Mouse (Mus musculus) forebrain, embryonic 15.5 days (tissue): ENCODE measurements around the gene Hnrnpdl. TPM values are rescaled to one million over a fixed set of nuclear protein-coding genes. Genes with fewer than 3 reads are reported as not detected.

Source experiments
- ATAC-seq: fragments of 200-750 bp; cut with Nextera tagmentation; replicated peaks from 2 replicates; pipeline ENCODE4 v1.8.0; 2017; ENCODE audit warnings: mild to moderate bottlenecking, moderate TSS enrichment, moderate library complexity
- H3K27ac ChIP-seq: fragments of 300-500 bp; sonication (generic); replicated peaks from 2 replicates; pipeline ENCODE4 v1.5.1; 2015; ENCODE audit warnings: mild to moderate bottlenecking, inconsistent platforms
- H3K27me3 ChIP-seq: fragments of 300-500 bp; sonication (generic); 2 replicates; pipeline ENCODE4 v1.6.1; 2015; ENCODE audit warnings: inconsistent platforms
- H3K36me3 ChIP-seq: fragments of 300-500 bp; sonication (generic); 2 replicates; pipeline ENCODE4 v1.6.1; 2015; ENCODE audit warnings: mild to moderate bottlenecking, inconsistent platforms
- H3K4me1 ChIP-seq: fragments of 300-500 bp; sonication (generic); 2 replicates; pipeline ENCODE4 v1.6.1; 2015; ENCODE audit warnings: inconsistent platforms
- H3K4me2 ChIP-seq: fragments of 300-500 bp; sonication (generic); replicated peaks from 2 replicates; pipeline ENCODE4 v1.6.1; 2015; ENCODE audit warnings: mild to moderate bottlenecking, inconsistent platforms
- H3K4me3 ChIP-seq: fragments of 300-500 bp; sonication (generic); 2 replicates; pipeline ENCODE4 v1.5.1; 2015; ENCODE audit warnings: mild to moderate bottlenecking, inconsistent platforms
- H3K9ac ChIP-seq: fragments of 300-500 bp; sonication (generic); replicated peaks from 2 replicates; pipeline ENCODE4 v1.6.1; 2015; ENCODE audit warnings: mild to moderate bottlenecking, inconsistent platforms
- H3K9me3 ChIP-seq: fragments of 300-500 bp; sonication (generic); 2 replicates; pipeline ENCODE4 v1.6.1; 2016; ENCODE audit warnings: inconsistent platforms
- WGBS: fragments of 180-500 bp; shearing (Covaris S2); methylation state at CpG from one replicate; pipeline ENCODE4 v1.1.7; 2015; ENCODE audit warnings: mixed read lengths; 5-methylcytosine and 5-hydroxymethylcytosine counted together
- polyA plus RNA-seq: library from polyadenylated mRNA; unstranded; fragments of >200 nt; fragmentation: Nextera tagmentation; extraction: Ambion mirVana; gene quantifications from 2 replicates; pipeline ENCODE4 v1.2.1, GENCODE M21; 2015

Hnrnpdl gene
- polyA plus RNA-seq, 1 experiment from 2014 or later = 256 TPM

DNA sequence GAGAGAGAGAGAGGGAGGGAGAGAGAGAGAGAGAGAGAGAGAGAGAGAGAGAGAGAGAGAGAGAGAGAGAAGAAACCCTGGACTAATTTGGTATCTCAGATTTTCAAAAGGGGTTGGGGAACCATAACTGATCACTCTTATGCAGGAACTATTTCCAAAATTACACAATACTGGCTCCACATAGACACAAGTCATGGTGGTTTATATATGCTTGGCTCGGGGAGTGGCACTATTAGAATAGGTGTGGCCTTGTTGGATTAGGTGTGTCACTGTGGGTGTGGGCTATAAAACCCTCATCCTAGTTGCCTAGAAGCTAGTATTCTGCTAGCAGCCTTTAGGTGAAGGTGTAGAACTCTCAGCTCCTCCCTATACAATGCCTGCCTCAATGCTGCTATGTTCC is 14.6 kb downstream of the Hnrnpdl start:
- Histone ChIP-seq H3K27ac (no peak overlapping the region), H3K4me1 (peaks cover 10% of the 10 kb centered on the region), H3K4me3 (no peak overlapping the region), H3K4me2 (no peak overlapping the region), H3K9me3 (no peaks in the 10 kb centered on the region), H3K36me3 (no peaks in the 10 kb centered on the region), H3K9ac (no peak overlapping the region), H3K27me3 (no peaks in the 10 kb centered on the region)
- 92% methylated on average over 1 of the region's 1 CpGs for WGBS
- no peak for ATAC-seq

GRCm38 (mm10) chr5:100024403-100024802 is 15.1 kb downstream of the Hnrnpdl start:
- H3K27me3 ChIP-seq = no peaks in the 10 kb centered on the region
- no peak for ATAC-seq
- H3K4me1 ChIP-seq = peaks cover 5% of the 10 kb centered on the region
- no peak overlapping the region for H3K4me2 ChIP-seq
- H3K36me3 ChIP-seq = no peaks in the 10 kb centered on the region
- H3K27ac ChIP-seq = no peak overlapping the region
- no peak overlapping the region for H3K9ac ChIP-seq
- no peak overlapping the region for H3K4me3 ChIP-seq
- WGBS = 67% methylated on average over 5 of the region's 5 CpGs
- no peaks in the 10 kb centered on the region for H3K9me3 ChIP-seq

- no peaks in the 10 kb centered on the region for H3K27me3 ChIP-seq
- ATAC-seq = no peak
- no peak overlapping the region for H3K27ac ChIP-seq
- no peak overlapping the region for H3K4me3 ChIP-seq
- H3K36me3 ChIP-seq = no peaks in the 10 kb centered on the region
- H3K9ac ChIP-seq = no peak overlapping the region
- H3K4me1 ChIP-seq = no peaks in the 10 kb centered on the region
- H3K9me3 ChIP-seq = no peaks in the 10 kb centered on the region
- H3K4me2 ChIP-seq = no peak overlapping the region
Measured at GRCm38 (mm10) chr5:100020089-100020488, 19.4 kb downstream of the Hnrnpdl start.

- Histone ChIP-seq H3K4me2 (no peak overlapping the region), H3K4me3 (no peak overlapping the region), H3K36me3 (no peaks in the 10 kb centered on the region), H3K9me3 (no peaks in the 10 kb centered on the region), H3K27me3 (no peaks in the 10 kb centered on the region), H3K27ac (no peak overlapping the region), H3K9ac (no peak overlapping the region), H3K4me1 (no peaks in the 10 kb centered on the region)
- 92% methylated on average over 9 of the region's 9 CpGs for WGBS
- no peak for ATAC-seq
Measured at GRCm38 (mm10) chr5:100012599-100012998, 26.9 kb downstream of the Hnrnpdl start.

DNA sequence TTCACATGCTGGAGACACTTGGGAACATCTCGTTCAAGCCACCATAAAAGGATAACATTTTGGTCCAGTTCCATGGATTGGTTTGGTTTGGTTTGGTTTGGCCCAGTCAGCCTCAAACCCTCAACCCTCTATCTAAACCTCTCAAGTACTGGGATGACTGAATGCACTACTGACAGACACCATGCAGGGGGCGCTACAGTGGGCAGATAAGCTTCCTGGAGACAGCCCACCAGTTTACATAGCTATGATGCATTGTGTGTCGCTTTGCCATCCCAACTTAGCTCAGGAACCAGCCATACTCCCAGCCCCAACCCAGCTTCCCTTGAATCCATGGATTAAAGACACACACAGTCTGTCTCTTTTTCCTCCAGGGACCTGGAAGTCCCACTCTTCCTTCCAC is 31.0 kb downstream of the Hnrnpdl start:
- Histone ChIP-seq H3K9ac (no peak overlapping the region), H3K9me3 (no peaks in the 10 kb centered on the region), H3K4me1 (no peaks in the 10 kb centered on the region), H3K4me3 (no peak overlapping the region), H3K27ac (no peak overlapping the region), H3K36me3 (no peaks in the 10 kb centered on the region), H3K27me3 (no peaks in the 10 kb centered on the region), H3K4me2 (no peak overlapping the region)
- no peak for ATAC-seq
- WGBS = 54% methylated on average over 3 of the region's 3 CpGs

GRCm38 (mm10) chr5:100007040-100007375 is 32.5 kb downstream of the Hnrnpdl start:
- no peak for ATAC-seq
- Histone ChIP-seq H3K4me1 (no peaks in the 10 kb centered on the region), H3K4me3 (no peak overlapping the region), H3K27me3 (no peaks in the 10 kb centered on the region), H3K36me3 (no peaks in the 10 kb centered on the region), H3K9me3 (no peaks in the 10 kb centered on the region), H3K4me2 (no peak overlapping the region), H3K9ac (no peak overlapping the region), H3K27ac (no peak overlapping the region)
- 80% methylated on average over 4 of the region's 4 CpGs for WGBS

GRCm38 (mm10) chr5:100006324-100007039 is 33.0 kb downstream of the Hnrnpdl start:
- Histone ChIP-seq H3K4me2 (no peak overlapping the region), H3K9ac (no peak overlapping the region), H3K9me3 (no peaks in the 10 kb centered on the region), H3K4me1 (no peaks in the 10 kb centered on the region), H3K36me3 (no peaks in the 10 kb centered on the region), H3K4me3 (no peak overlapping the region), H3K27ac (no peak overlapping the region), H3K27me3 (no peaks in the 10 kb centered on the region)
- WGBS = 92% methylated on average over 4 of the region's 4 CpGs
- ATAC-seq = no peak

DNA sequence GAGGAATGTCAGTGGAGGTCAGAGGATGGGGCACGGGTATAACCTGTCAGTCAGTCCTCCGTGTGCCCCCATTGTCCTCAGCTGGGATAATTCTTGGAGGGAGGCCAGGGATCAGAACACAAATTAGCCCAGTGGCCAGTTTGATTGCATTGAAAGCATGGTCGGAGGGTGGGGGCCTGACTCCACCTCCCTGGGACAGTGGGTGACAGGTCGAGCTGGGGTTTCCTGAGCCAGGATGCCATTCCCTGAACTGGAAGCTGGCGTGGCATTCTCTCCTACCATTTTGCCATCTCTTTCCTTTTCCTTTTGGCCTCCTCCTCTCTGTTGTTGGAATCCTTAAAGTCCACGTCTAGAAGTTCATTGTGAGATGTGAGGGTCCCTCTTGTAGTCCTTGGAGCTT is 33.6 kb downstream of the Hnrnpdl start:
- no peak overlapping the region for H3K9ac ChIP-seq

DNA sequence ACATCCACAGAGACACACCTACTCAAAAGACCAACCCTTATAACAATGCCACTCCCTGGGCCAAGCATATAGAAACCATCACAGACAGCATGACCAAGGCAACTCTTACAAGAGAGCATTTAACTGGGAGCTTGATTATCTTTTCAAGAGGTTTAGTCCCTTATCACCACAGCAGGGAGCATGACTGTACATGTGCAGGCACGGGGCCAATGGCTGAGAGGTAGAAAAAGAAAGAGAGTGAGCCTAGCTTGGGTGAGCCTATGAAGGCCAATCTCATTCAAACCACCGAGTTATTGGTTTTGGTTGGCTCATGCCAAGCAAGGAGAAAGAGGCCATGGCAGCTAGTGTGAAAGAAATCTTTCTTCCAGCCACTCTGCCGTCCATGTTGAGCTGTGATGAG is 34.0 kb downstream of the Hnrnpdl start:
- no peaks in the 10 kb centered on the region for H3K4me1 ChIP-seq
- H3K4me3 ChIP-seq = no peak overlapping the region
- WGBS = 62% methylated on average over 3 of the region's 3 CpGs
- no peak overlapping the region for H3K9ac ChIP-seq
- no peak overlapping the region for H3K27ac ChIP-seq
- no peaks in the 10 kb centered on the region for H3K36me3 ChIP-seq
- no peak overlapping the region for H3K4me2 ChIP-seq
- no peak for ATAC-seq
- no peaks in the 10 kb centered on the region for H3K27me3 ChIP-seq
- H3K9me3 ChIP-seq = no peaks in the 10 kb centered on the region

More for the DNA sequence above, 33.6 kb downstream of the Hnrnpdl start:
- H3K9me3 ChIP-seq = no peaks in the 10 kb centered on the region
- no peak overlapping the region for H3K27ac ChIP-seq
- H3K27me3 ChIP-seq = no peaks in the 10 kb centered on the region
- no peaks in the 10 kb centered on the region for H3K36me3 ChIP-seq
- no peaks in the 10 kb centered on the region for H3K4me1 ChIP-seq
- H3K4me2 ChIP-seq = no peak overlapping the region
- H3K4me3 ChIP-seq = no peak overlapping the region
- WGBS = 76% methylated on average over 6 of the region's 6 CpGs
- no peak for ATAC-seq

DNA sequence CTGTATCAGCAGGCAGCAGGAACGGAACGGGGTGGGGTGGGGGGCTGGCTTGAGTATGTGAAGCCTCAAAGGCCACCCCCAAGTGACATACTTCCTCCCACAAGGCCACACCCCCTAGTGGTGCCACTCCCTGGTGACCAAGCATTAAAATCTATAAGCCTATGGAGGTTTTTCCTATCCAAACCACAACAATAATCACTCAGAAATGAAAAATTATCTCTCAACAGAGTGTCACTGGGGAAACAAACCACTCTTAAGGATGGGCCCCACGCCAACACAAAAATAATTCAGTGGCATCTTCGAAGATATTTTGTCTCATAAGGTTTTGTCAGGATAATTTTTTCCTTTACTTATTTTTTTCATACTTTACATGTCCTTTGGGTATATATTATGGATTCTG is 35.6 kb downstream of the Hnrnpdl start:
- Histone ChIP-seq H3K9me3 (no peaks in the 10 kb centered on the region), H3K27ac (no peak overlapping the region), H3K4me1 (no peaks in the 10 kb centered on the region), H3K4me2 (no peak overlapping the region), H3K4me3 (no peak overlapping the region), H3K27me3 (no peaks in the 10 kb centered on the region), H3K9ac (no peak overlapping the region), H3K36me3 (no peaks in the 10 kb centered on the region)
- 81% methylated on average over 4 of the region's 4 CpGs for WGBS
- ATAC-seq = no peak

GRCm38 (mm10) chr5:100000500-100000899 is 39.0 kb downstream of the Hnrnpdl start:
- Histone ChIP-seq H3K27me3 (no peaks in the 10 kb centered on the region), H3K9me3 (no peaks in the 10 kb centered on the region), H3K36me3 (no peaks in the 10 kb centered on the region), H3K4me2 (no peak overlapping the region), H3K4me3 (no peak overlapping the region), H3K27ac (no peak overlapping the region), H3K9ac (no peak overlapping the region), H3K4me1 (no peaks in the 10 kb centered on the region)
- ATAC-seq = no peak
- 52% methylated on average over 8 of the region's 8 CpGs for WGBS

- H3K4me3 ChIP-seq = no peak overlapping the region
- H3K27ac ChIP-seq = no peak overlapping the region
- ATAC-seq = no peak
- WGBS = 77% methylated on average over 7 of the region's 7 CpGs
- H3K36me3 ChIP-seq = no peaks in the 10 kb centered on the region
- H3K4me1 ChIP-seq = no peaks in the 10 kb centered on the region
- no peak overlapping the region for H3K9ac ChIP-seq
- no peaks in the 10 kb centered on the region for H3K9me3 ChIP-seq
- no peak overlapping the region for H3K4me2 ChIP-seq
- H3K27me3 ChIP-seq = no peaks in the 10 kb centered on the region
Measured at GRCm38 (mm10) chr5:100000048-100000447, 39.4 kb downstream of the Hnrnpdl start.

GRCm38 (mm10) chr5:99994680-99995079 is 44.8 kb downstream of the Hnrnpdl start:
- no peak for ATAC-seq
- Histone ChIP-seq H3K4me2 (no peak overlapping the region), H3K27me3 (no peaks in the 10 kb centered on the region), H3K4me3 (no peak overlapping the region), H3K9me3 (no peaks in the 10 kb centered on the region), H3K27ac (no peak overlapping the region), H3K36me3 (no peaks in the 10 kb centered on the region), H3K4me1 (no peaks in the 10 kb centered on the region), H3K9ac (no peak overlapping the region)
- 98% methylated on average over 3 of the region's 3 CpGs for WGBS
